Mouse (Mus musculus): ENCODE data around the gene Olfr2.
"Not testable (repeated sequence)": the region's sequence is repeated elsewhere in the genome, so short reads cannot be mapped to it uniquely, and the experiment has no call there.

GRCm38 (mm10) chr7:106967503-106967902, 38.4 kb downstream of the Olfr2 start:
- not testable (repeated sequence) for TF ChIP-seq POLR2A (IDR thresholded peaks at IDR 0.05; ENCODE audit: borderline replicate concordance, insufficient read depth, low read length); CTCF (IDR thresholded peaks at IDR 0.05; ENCODE audit: borderline replicate concordance, insufficient read depth, low read depth, low read length)
